Mouse (Mus musculus): Measurements from ENCODE around the gene Pdzd3.

Pdzd3 gene

DNA sequence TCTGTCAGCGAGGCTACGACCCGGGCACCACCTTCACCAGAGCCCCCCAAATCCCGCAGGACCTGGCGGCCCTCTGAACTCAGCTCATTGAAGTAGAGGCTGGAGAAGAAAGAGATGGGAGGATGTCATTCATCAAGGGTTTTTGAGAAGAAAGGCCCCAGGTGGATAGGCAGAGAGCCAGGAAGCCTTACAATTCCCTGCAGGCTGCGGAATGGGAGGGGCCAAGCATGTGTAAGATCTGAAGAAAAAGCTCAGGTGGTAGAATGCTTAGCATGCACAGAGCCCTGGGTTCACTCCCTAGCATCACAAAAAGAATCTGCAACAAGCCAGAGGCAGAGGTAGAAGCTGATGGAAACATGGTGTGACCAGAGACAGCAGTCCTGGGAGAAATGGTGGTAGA, 2.2 kb upstream of the Pdzd3 start:
- no peak for DNase-seq (ENCODE audit: extremely low spot score, low read depth, low spot score)

- DNase-seq (ENCODE audit: extremely low spot score, low read depth, low spot score): no peak
Measured at GRCm38 (mm10) chr9:44250445-44250844, 826 bp downstream of the Pdzd3 start.

DNA sequence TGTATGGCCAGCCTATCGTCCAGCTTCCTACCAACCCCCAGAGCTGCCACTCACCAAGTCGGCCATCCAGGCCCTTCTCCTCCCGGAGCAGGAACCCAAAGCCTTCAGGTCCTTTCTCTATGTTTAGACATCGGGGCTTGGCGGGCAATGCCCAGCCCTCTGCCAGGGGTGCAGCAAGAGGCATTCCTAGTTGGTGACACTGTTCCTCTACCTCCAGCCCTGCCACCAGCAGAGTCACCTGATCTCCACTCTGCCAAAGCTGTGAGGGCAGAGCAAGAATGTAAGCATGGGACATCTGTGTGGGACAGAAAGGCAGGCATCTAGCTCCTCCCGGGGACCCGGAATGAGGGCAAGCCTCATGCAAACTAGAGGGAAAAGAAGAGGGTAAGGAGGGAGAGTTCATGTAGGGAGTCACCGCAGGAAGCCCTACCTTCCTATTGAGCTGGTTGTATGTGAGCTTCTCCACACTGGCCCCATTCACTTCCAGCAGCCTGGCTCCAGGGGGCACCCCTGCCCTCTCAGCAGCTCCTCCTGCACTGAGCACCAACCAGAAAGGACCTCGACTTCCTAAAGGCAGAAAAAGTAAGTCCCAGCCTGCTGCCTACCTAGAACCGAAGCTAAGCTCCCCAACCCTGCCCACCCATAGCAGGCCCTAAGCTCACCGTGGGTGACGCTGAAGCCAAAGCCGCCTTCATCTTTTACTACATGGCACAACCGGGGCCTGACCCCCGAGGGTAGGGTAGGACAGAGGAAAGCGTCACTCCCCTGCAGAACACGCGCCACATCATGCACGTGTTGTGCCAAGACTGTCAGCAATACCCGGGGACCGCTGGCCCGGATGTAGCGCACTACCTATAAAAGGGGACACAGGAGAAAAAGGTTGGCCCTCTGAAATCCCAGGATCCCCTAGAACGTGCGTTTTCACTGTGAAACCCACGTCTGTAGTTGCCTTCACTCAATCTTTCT, 1.8 kb downstream of the Pdzd3 start:
- DNase-seq (ENCODE audit: extremely low spot score, low read depth, low spot score): no peak

- no peak for DNase-seq (ENCODE audit: extremely low spot score, low read depth, low spot score)
Measured at GRCm38 (mm10) chr9:44247907-44248306, 3.4 kb downstream of the Pdzd3 start.

DNA sequence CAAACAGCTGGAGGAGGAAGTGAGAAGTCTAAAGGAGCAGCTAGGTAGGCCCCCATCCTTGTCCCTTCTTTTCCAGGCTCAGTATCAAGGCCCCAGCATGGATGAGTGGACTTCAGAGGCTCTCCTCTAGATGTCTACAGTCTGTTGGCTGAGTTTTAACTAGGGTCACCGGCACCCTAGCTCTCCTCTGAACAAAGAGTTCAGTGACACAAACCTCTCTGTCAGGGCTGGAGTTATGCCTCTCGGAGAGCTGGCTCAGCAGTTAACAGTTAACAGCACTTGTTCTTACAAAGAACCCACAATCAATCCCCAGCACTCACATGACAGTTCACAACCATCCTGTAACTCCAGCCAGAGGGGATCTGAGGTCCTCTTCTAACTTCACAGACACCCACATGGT, 7.7 kb downstream of the Pdzd3 start:
- no peak for DNase-seq (ENCODE audit: extremely low spot score, low read depth, low spot score)

GRCm38 (mm10) chr9:44241418-44241817, 9.9 kb downstream of the Pdzd3 start:
- no peak for DNase-seq (ENCODE audit: extremely low spot score, low read depth, low spot score)

DNA sequence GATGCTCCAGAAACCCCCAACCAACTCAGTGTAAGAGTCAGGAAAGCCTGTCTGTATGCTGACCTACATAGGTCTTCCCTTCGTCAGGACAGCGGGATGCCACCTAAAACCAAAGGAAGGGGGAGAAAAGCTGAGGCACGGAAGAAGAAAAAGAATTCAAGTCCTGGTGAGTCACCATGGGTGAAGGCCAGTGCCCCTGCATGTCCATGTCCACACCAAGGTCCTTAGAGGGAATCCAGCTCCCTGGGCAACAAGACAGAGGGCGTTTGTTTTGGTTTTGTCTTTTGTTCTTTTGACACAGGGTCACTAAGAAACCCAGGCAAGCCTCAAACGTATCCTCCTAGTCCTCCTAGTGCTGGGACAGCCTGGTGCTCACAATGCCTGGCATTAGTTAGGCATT, 10.4 kb downstream of the Pdzd3 start:
- DNase-seq (ENCODE audit: extremely low spot score, low read depth, low spot score): no peak

- no peak for DNase-seq (ENCODE audit: extremely low spot score, low read depth, low spot score)
Measured at GRCm38 (mm10) chr9:44240399-44240798, 10.9 kb downstream of the Pdzd3 start, which contains the start of gene Ccdc153. Gene Ccdc153 (plus strand): TSS chr9:44240676.

GRCm38 (mm10) chr9:44239447-44239846, 11.8 kb downstream of the Pdzd3 start:
- DNase-seq (ENCODE audit: extremely low spot score, low read depth, low spot score): no peak

GRCm38 (mm10) chr9:44238501-44239190, 12.6 kb downstream of the Pdzd3 start:
- no peak for DNase-seq (ENCODE audit: extremely low spot score, low read depth, low spot score)

GRCm38 (mm10) chr9:44237128-44237527, 14.1 kb downstream of the Pdzd3 start:
- no peak for DNase-seq (ENCODE audit: extremely low spot score, low read depth, low spot score)

DNA sequence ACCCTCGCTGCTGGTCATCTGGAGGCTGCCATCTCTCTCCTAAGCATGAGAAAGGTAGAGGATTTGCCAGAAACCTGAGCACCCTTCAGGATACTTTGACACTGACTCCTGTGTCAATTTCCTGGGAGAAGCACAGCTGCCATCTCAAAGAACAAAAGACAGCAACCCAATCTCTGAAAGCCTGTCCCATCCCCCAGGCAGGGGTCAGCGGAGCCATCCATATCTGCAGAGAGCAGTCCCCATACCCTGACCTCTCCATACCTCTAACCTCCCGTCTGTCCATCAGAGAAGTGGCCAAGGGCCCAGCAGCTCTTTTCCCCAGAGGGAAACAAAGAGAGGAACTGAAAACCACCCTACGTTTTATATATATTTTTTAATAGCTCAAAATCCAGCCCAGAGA, 14.7 kb downstream of the Pdzd3 start:
- DNase-seq (ENCODE audit: extremely low spot score, low read depth, low spot score): no peak

- DNase-seq (ENCODE audit: extremely low spot score, low read depth, low spot score): no peak
Measured at GRCm38 (mm10) chr9:44234479-44235427, 16.5 kb downstream of the Pdzd3 start.

- peak; percentile 96 for DNase-seq (ENCODE audit: extremely low spot score, low read depth, low spot score)
Measured at GRCm38 (mm10) chr9:44233802-44234478, 17.3 kb downstream of the Pdzd3 start, which contains the start of gene Cbl. Gene Cbl (minus strand): TSS chr9:44234049.

- no peak for DNase-seq (ENCODE audit: extremely low spot score, low read depth, low spot score)
Measured at GRCm38 (mm10) chr9:44233021-44233801, 18.1 kb downstream of the Pdzd3 start.

DNA sequence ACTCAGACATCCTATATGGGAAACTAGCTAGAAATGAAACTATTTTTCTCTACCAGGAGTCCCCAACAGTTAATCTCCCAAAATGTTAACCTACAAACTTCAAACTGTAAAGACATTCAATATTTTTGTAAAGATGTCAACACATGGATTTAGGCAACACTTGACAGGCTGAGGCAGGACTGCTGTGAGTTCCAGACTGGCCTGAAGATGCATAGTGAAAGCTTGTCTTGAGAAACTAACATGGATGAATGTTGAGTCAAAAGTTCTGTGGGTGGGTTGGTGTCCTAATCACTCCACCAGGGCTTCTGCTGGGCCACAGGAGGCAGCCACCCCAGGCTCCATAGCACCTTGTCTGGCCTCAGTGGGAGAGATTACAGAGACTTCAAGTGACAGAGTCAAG, 19.7 kb downstream of the Pdzd3 start:
- no peak for DNase-seq (ENCODE audit: extremely low spot score, low read depth, low spot score)

GRCm38 (mm10) chr9:44225993-44226392, 25.3 kb downstream of the Pdzd3 start:
- DNase-seq (ENCODE audit: extremely low spot score, low read depth, low spot score): no peak

DNA sequence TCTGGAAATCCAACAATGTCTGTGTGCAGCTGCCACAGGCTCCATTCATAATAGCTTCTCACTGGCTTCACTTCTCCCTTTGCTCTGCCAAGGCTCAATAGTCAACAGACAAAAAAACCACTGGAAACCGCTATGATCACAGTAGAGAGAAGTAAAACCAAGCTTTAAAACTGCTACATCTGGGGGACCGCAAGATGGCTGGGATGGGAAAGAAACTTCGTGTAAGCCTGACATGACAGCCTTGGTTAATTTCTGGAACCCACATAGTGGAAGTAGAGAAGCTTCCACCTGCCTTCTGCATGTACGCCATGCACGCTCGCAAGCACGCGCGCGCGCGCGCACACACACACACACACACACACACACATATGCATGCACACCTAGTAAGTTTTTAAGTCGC, 37.7 kb downstream of the Pdzd3 start:
- no peak for DNase-seq (ENCODE audit: extremely low spot score, low read depth, low spot score)

GRCm38 (mm10) chr9:44212406-44212805, 38.9 kb downstream of the Pdzd3 start:
- DNase-seq (ENCODE audit: extremely low spot score, low read depth, low spot score): no peak

- DNase-seq (ENCODE audit: extremely low spot score, low read depth, low spot score): no peak
Measured at GRCm38 (mm10) chr9:44209416-44209815, 41.9 kb downstream of the Pdzd3 start.

Data from hindlimb bud, embryonic 11.5 days (tissue).